Mouse (Mus musculus) midbrain, embryonic 10.5 days (tissue): ENCODE data around the gene Card6. TPM values are rescaled to one million over a fixed set of nuclear protein-coding genes. Genes with fewer than 3 reads are reported as not detected.
"Not testable (repeated sequence)": the region's sequence is repeated elsewhere in the genome, so short reads cannot be mapped to it uniquely, and the experiment has no call there.

ENCODE experiments used
- DNase-seq: peaks from one replicate; pipeline ENCODE4 v3.0.0-alpha.2; 2017; ENCODE audit warnings: low spot score
- H3K27ac ChIP-seq: fragments of 300-500 bp; sonication (generic); replicated peaks from 2 replicates; pipeline ENCODE4 v1.5.1; 2016; ENCODE audit warnings: mild to moderate bottlenecking
- H3K27me3 ChIP-seq: fragments of 300-500 bp; sonication (generic); 2 replicates; pipeline ENCODE4 v1.6.1; 2016; ENCODE audit warnings: low read depth, mild to moderate bottlenecking; ENCODE audit not compliant: poor library complexity, severe bottlenecking
- H3K36me3 ChIP-seq: fragments of 300-500 bp; sonication (generic); 2 replicates; pipeline ENCODE4 v1.6.1; 2016; ENCODE audit warnings: mild to moderate bottlenecking, moderate library complexity
- H3K4me1 ChIP-seq: fragments of 300-500 bp; sonication (generic); 2 replicates; pipeline ENCODE4 v1.6.1; 2016
- H3K4me3 ChIP-seq: fragments of 300-500 bp; sonication (generic); 2 replicates; pipeline ENCODE4 v1.5.1; 2016; ENCODE audit warnings: mild to moderate bottlenecking, moderate library complexity
- H3K9me3 ChIP-seq: fragments of 300-500 bp; sonication (generic); replicated peaks from 2 replicates; pipeline ENCODE4 v1.6.1; 2016; ENCODE audit warnings: mild to moderate bottlenecking
- WGBS: fragments of 180-500 bp; shearing (Covaris S2); methylation state at CpG from one replicate; pipeline ENCODE4 v1.1.7; 2016; 5-methylcytosine and 5-hydroxymethylcytosine counted together
- polyA plus RNA-seq: library from polyadenylated mRNA; unstranded; fragments of >200 nt; fragmentation: Nextera tagmentation; extraction: Ambion mirVana; gene quantifications from 2 replicates; pipeline ENCODE4 v1.2.1, GENCODE M21; 2016

The Card6 gene
- polyA plus RNA-seq, 1 experiment from 2014 or later, result 0.77 TPM

DNA sequence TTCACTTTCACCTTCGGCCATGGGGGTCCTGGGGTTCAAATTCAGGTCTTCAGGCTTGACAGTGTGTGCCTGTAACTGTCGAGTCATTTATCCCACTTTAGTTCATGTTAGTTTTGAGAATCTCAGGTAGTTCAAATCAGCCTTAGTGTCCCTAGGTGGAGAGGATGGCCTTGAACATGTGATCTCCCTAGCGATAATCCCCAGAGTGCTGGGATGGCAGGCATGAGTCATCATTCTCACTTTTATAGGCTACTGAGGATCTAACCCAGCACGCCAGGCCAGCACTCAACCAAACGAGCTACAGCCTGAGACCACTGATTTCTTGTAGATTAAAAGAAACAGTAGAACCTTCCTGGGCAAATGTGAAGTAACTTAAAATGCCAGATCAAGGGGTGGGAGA is 33.7 kb upstream of the Card6 start:
- H3K27me3 ChIP-seq, result no peaks in the 10 kb centered on the region
- H3K4me1 ChIP-seq, result peaks cover 17% of the 10 kb centered on the region
- H3K9me3 ChIP-seq, result no peaks in the 10 kb centered on the region
- 0 out of 2 replicates have a peak, but pooled peaks cover 6% of the 10 kb centered on the region for H3K36me3 ChIP-seq
- no peak for DNase-seq
- no peak overlapping the region for H3K27ac ChIP-seq
- 72% methylated on average over 5 of the region's 5 CpGs for WGBS
- no peak overlapping the region for H3K4me3 ChIP-seq

DNA sequence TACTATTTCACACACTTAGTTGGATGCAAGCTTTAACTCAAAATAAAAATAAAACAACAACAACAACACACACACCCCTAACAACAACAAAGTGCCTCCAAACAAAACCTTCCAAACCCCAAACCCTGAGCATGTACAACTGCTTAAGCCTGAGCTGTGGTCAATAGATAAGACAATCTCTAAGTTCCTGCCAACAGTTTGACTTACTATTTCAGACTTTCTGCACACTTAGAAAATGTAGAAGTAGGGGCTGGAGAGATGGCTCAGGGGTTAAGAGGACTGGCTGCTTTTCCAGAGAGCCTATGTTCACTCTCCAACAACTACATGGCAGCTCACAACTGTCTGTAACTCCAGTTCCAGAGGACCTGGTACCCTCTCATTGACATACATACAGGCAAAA is 32.0 kb upstream of the Card6 start:
- no peak for DNase-seq
- H3K27ac ChIP-seq, result no peak overlapping the region
- H3K9me3 ChIP-seq, result no peaks in the 10 kb centered on the region
- no peaks in the 10 kb centered on the region for H3K36me3 ChIP-seq
- H3K27me3 ChIP-seq, result no peaks in the 10 kb centered on the region
- H3K4me1 ChIP-seq, result peaks cover 11% of the 10 kb centered on the region
- H3K4me3 ChIP-seq, result no peak overlapping the region

DNA sequence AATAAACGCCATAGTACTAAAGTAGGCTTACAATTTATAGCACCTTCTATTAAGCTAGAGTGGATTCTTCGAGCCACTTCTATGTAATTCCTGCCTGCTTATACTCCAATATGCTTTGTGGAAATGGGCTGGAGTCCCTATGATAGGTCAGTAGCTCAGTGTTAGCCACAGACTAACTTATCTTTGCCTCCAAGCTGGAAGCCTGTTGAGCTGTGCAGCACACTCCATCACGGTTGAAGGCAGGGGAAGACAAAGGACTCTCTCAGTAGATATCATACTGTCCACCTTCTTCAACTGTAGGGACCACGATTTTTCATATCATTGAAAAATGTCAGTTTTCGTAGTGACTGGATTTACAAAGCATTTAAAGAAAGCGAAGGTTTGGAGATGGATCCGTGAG is 31.5 kb upstream of the Card6 start:
- no peak for DNase-seq
- Histone ChIP-seq H3K9me3 (no peaks in the 10 kb centered on the region), H3K36me3 (no peaks in the 10 kb centered on the region), H3K27me3 (no peaks in the 10 kb centered on the region), H3K4me3 (no peak overlapping the region), H3K4me1 (peaks cover 6% of the 10 kb centered on the region), H3K27ac (no peak overlapping the region)
- 88% methylated on average over 7 of the region's 7 CpGs for WGBS

DNA sequence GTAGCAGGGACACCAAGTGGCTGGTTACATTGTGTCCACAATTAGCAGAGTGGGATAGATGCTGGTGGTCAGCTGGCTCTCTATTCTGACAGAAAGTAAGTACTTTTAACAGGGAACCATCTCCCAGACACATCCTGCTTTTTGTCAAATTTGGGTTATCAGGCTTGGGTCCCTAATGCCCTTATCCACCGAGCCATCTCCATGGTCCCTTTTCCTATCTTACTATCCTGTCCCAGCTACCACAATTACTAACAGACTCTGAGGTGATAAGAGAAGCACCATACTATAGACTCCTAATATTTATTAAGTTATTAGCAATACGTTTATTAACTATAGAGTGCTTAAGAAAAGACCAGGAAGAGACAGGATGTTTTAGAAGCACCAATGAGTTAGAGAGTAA is 31.0 kb upstream of the Card6 start:
- WGBS, result 89% methylated on average over 2 of the region's 2 CpGs
- Histone ChIP-seq H3K9me3 (no peaks in the 10 kb centered on the region), H3K4me1 (peaks cover under 1% of the 10 kb centered on the region), H3K27ac (no peak overlapping the region), H3K27me3 (no peaks in the 10 kb centered on the region), H3K4me3 (no peak overlapping the region), H3K36me3 (no peaks in the 10 kb centered on the region)
- DNase-seq, result no peak

DNA sequence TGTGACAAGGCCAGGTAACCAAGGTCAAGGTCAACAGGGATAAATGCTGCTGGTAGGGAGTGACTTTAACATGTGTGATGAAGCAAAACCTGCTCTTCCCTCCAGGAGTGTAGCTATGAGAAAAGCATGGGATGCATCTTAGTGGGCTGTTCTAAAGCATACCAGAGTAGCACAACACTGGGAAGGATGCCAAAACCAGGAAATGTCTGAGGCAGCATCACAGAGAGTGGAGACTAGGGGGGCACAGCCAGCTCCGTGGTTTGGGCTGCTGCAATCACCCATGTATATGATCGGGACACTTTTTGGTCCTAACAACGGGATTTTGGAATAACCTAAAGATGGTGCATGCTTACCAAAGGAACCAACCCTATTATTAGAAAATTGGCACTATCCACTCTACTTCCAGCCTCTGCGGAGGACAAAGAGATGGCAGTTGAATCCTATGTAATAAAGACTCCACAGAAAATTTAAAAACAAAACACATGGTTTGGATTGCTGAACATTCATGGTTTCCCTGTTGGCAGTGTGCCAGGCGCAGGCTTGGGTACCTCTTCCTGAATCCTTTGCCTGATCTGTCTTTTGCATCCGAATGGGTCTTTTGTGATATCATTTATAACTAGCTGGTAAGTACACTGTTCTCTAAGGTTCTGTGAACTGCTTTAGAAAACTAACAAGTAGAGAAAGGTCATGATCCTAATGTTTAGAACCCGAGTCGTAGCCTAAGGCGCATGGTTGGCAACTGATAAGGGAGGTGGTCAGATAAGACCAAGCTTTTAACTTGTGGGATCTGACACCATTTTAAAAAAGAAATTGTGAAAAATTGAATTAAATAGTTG is 29.9 kb upstream of the Card6 start:
- Histone ChIP-seq H3K36me3 (no peaks in the 10 kb centered on the region), H3K4me3 (no peak overlapping the region), H3K9me3 (no peaks in the 10 kb centered on the region), H3K27ac (no peak overlapping the region), H3K4me1 (no peaks in the 10 kb centered on the region; the same call in 1 of the 2 replicates), H3K27me3 (no peaks in the 10 kb centered on the region)
- 89% methylated on average over 9 of the region's 9 CpGs for WGBS
- no peak for DNase-seq

DNA sequence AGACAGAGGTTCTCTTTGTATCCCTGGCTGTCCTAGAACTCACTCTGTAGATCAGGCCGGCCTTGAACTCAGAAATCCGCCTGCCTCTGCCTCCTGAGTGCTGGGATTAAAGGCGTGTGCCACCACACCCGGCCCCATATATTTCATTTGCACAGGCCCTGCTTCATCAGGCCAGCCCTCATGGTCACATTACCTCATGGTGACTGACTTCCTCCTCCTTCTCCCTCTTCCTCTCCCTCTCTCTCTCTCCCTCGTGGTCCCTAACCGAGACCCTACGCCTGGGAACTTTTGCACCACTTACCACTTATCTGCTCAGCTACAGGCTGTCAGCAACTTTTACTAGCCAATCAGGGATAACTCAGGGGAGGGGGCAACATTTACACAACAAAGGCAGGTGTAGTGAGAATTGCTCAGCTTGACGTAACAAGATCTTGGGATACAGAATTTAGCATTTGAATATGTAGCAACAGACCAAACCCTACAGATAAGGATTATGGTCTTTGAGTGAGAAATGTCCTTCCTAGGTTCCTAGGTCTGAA is 26.7 kb upstream of the Card6 start:
- H3K36me3 ChIP-seq, result no peaks in the 10 kb centered on the region
- no peak for DNase-seq
- no peaks in the 10 kb centered on the region for H3K27me3 ChIP-seq
- WGBS, result 83% methylated on average over 8 of the region's 8 CpGs
- no peaks in the 10 kb centered on the region for H3K9me3 ChIP-seq
- no peak overlapping the region for H3K4me3 ChIP-seq
- no peaks in the 10 kb centered on the region; the same call in 1 of the 2 replicates for H3K4me1 ChIP-seq
- H3K27ac ChIP-seq, result no peak overlapping the region

DNA sequence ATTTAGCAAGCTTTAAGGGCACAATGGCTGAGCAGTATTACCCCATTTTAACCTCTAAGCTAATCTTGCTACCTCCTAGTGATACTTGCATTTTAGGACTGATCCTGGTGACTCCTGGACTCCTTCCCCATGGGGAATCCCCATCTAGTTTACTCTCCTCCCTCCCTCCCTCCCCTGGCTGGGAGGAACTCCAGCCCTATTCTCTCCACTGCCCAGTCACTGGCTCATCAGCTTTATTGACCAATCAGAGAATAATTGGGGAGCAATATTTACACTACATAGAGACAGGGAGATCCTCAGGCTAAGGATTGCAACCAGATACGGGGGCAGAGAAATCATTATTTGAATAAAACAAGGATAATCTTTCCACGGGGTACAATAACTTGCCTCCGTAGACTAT is 25.8 kb upstream of the Card6 start:
- Histone ChIP-seq H3K4me1 (no peaks in the 10 kb centered on the region; the same call in 1 of the 2 replicates), H3K9me3 (no peaks in the 10 kb centered on the region), H3K36me3 (no peaks in the 10 kb centered on the region), H3K27ac (no peak overlapping the region), H3K27me3 (no peaks in the 10 kb centered on the region), H3K4me3 (no peak overlapping the region)
- DNase-seq, result no peak
- WGBS, result 76% methylated on average over 3 of the region's 3 CpGs

DNA sequence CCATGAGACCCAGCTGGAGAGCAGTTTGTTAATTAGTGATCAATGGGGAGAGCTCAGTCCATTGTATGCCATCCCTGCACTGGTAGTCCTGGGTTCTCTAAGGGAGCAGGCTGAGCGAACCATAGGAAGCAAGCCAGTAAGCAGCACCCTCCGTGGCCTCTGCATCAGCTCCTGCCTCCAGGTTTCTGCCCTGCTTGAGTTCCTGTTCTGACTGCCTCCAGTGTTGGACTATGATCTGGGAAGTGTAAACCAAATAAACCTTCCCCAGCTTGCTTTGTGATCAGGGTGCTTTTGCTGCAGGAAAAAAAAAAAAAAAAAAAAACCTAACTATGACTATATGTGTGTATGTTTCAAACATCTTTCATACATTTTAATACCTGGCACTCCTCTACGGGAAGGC is 25.0 kb upstream of the Card6 start:
- WGBS, result 61% methylated on average over 3 of the region's 3 CpGs
- DNase-seq, result no peak
- no peaks in the 10 kb centered on the region for H3K9me3 ChIP-seq
- no peak overlapping the region for H3K4me3 ChIP-seq
- no peak overlapping the region for H3K27ac ChIP-seq
- no peaks in the 10 kb centered on the region for H3K36me3 ChIP-seq
- no peaks in the 10 kb centered on the region; the same call in 1 of the 2 replicates for H3K4me1 ChIP-seq
- H3K27me3 ChIP-seq, result no peaks in the 10 kb centered on the region

DNA sequence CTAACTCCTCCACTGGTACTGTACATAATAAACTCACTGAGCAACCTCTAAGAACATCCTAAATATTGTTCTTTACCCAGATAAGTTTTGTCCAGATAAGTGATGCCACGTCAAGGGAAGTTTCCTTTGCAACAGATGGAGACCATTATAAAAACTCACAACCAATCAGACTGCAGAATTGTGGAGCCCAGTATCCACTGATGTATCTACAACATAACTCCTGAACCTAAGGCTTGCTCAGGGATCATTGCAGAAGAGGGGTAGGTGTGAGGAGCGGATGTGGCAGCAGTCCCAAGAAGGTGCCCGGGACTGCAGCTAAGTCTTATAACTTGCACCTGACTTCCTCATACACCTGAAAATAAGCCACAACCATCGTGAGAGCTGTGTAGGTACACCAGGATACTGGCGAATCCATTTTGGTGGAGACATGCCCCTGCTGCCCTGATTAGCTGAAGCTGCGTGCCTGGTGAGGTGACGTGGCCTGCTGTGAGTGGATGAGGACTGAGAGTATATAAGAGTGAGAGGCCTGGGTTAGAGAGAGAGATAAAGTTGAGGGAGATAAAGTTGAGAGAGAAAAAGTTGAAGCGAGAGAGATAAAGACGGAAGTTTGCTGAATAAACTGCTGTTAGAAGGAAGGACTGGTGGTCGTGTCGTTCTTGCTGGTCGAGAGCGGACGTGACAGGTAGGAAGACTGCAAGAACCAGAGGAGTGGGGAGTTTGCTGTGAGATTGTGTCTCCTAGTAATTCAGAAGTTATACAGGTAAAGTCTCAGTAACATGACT is 22.7 kb upstream of the Card6 start:
- not testable (repeated sequence) for H3K4me3 ChIP-seq, H3K27me3 ChIP-seq, DNase-seq, H3K27ac ChIP-seq, H3K9me3 ChIP-seq, H3K36me3 ChIP-seq, H3K4me1 ChIP-seq
- 90% methylated on average over 14 of the region's 14 CpGs for WGBS

DNA sequence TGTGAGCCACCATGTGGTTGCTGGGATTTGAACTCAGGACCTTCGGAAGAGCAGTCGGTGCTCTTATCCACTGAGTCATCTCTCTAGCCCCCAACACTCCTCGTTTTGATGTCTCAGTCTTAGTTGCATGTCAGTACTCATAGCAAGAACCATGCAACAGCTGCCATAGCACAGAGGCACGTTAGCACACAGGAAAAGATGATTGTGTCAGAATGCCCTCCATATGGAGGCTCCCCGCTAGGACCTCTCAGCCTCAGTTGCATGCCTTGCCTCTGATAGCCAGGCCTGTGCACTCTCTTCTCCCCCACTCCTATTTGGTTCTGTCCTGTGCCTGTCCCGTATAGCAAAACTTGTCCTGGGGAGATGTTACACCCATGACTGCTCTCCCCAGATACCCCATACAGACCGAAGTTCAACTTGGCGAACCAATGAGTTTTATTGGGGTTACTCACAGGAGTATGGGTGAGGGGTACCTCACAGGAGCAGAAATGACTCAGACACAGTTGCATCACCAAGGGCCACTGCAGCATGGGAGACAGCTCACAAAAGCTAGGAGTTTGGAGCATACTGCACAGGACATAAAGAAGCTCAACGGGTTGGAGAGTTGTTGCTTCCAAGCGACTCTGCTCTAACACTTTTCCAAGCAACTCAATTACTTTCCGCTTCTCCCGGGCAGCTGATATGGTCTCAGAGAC is 20.9 kb upstream of the Card6 start:
- no peaks in the 10 kb centered on the region; the same call in 1 of the 2 replicates for H3K4me1 ChIP-seq
- H3K27me3 ChIP-seq, result no peaks in the 10 kb centered on the region
- peaks cover 11% of the 10 kb centered on the region for H3K36me3 ChIP-seq
- WGBS, result 92% methylated on average over 12 of the region's 12 CpGs
- no peak overlapping the region for H3K27ac ChIP-seq
- no peak for DNase-seq
- H3K4me3 ChIP-seq, result no peak overlapping the region
- H3K9me3 ChIP-seq, result no peaks in the 10 kb centered on the region

DNA sequence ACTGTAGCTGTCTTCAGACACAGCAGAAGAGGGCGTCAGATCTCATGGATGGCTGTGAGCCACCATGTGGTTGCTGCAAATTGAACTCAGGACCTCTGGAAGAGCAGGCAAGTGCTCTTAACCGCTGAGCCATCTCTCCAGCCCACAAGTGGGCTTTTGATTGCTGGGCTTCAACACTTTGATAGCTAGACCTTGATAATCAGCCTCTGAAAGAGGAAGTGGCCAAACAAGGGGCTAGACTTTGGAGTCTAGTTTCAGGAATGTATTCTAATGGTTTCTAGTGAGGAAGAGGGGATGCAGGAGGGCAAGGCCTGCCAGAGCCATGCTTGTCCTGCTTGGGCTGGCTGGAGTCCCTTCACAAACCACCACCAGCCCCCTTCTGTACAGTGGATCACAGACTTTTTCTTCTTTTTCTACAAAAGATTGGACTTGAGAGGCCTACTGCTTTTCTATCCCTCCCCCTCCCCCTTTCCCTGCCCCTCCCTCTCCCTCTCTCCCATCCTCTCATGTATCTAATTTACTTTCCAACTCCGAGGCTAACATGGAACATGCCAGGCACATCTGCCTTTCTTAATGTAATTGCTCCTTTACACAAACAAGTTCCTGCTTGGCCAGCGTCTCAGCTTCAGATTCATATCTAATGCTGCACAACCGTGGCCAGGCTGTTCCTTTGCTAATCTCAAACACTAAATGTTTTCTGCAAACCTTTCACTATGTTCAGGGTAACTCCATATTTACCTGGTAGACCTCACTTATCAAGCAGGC is 20.0 kb upstream of the Card6 start:
- no peaks in the 10 kb centered on the region for H3K27me3 ChIP-seq
- H3K9me3 ChIP-seq, result no peaks in the 10 kb centered on the region
- no peak for DNase-seq
- no peaks in the 10 kb centered on the region for H3K4me1 ChIP-seq
- no peak overlapping the region for H3K27ac ChIP-seq
- H3K36me3 ChIP-seq, result peaks cover 20% of the 10 kb centered on the region
- no peak overlapping the region for H3K4me3 ChIP-seq
- 82% methylated on average over 5 of the region's 5 CpGs for WGBS

DNA sequence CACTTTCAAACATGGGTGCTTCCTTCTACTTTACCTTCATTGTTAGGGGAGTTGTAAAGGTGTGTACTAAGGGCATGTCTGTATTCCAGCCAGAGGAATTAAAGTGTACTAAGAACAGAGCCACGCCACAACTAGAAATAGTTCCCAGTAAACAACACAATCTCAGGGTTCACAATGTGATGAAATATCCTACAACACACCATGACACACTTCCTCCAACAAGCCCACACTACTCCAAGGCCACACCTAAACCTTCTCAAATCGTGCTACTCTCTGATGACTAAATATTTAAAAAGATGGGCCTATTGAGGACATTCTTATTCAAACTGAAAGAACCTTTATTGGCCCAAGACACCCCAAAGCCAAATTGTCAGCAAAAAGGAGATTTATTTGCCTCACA is 19.1 kb upstream of the Card6 start:
- Histone ChIP-seq H3K36me3 (peaks cover 29% of the 10 kb centered on the region), H3K27me3 (no peaks in the 10 kb centered on the region), H3K9me3 (no peaks in the 10 kb centered on the region), H3K27ac (no peak overlapping the region), H3K4me3 (no peak overlapping the region), H3K4me1 (no peaks in the 10 kb centered on the region)
- no peak for DNase-seq
- WGBS, result 83% methylated on average over 2 of the region's 2 CpGs
